Mouse (Mus musculus) myocyte (in vitro differentiated cells): ENCODE measurements around the gene Cdh15. TPM values are rescaled to one million over a fixed set of nuclear protein-coding genes. Genes with fewer than 3 reads are reported as not detected.

Experiments
- H3K27me3 ChIP-seq: one replicate; pipeline ENCODE4 v1.6.1; 2011; ENCODE audit not compliant: control insufficient read depth, insufficient read depth, insufficient read length
- H3K36me3 ChIP-seq: one replicate; pipeline ENCODE4 v1.6.1; 2011; ENCODE audit not compliant: control insufficient read depth, insufficient read depth
- H3K4me2 ChIP-seq: one replicate; pipeline ENCODE4 v1.6.1; 2011; ENCODE audit warnings: low read depth, control low read depth
- H3K4me3 ChIP-seq: one replicate; pipeline ENCODE4 v1.5.1; 2011; ENCODE audit warnings: mild to moderate bottlenecking, control low read depth, moderate library complexity
- H3K79me2 ChIP-seq: one replicate; pipeline ENCODE4 v1.6.1; 2011; ENCODE audit not compliant: control insufficient read depth, insufficient read depth
- H3ac ChIP-seq: one replicate; pipeline ENCODE4 v1.6.1; 2011; ENCODE audit not compliant: control insufficient read depth, insufficient read length
- CEBPB ChIP-seq: IDR thresholded peaks from 2 replicates; pipeline ENCODE4 v1.6.1; 2011; ENCODE audit warnings: mild to moderate bottlenecking, moderate library complexity; ENCODE audit not compliant: poor library complexity, insufficient read depth, severe bottlenecking
- E2F4 ChIP-seq: IDR thresholded peaks from one replicate; pipeline ENCODE4 v1.6.1; 2011; ENCODE audit warnings: mild to moderate bottlenecking, control low read depth, moderate library complexity; ENCODE audit not compliant: insufficient read depth
- MAX ChIP-seq: IDR thresholded peaks from one replicate; pipeline ENCODE4 v1.6.1; 2011; ENCODE audit warnings: low read depth, mild to moderate bottlenecking, control low read depth
- MYOD1 ChIP-seq, 3 experiments: IDR thresholded peaks; one replicate each; pipeline ENCODE4 v1.6.1; 2011; ENCODE audit warnings: control low read depth in 2 of 3, low read depth in 2 of 3, mild to moderate bottlenecking in 2 of 3, moderate library complexity in 1 of 3; ENCODE audit not compliant: insufficient read length in 2 of 3, control insufficient read depth in 1 of 3
- MYOG ChIP-seq, 3 experiments: IDR thresholded peaks; one replicate each; pipeline ENCODE4 v1.6.1; 2011; ENCODE audit warnings: control low read depth in 2 of 3, low read depth in 2 of 3, mild to moderate bottlenecking in 2 of 3; ENCODE audit not compliant: insufficient read length in 2 of 3, control insufficient read depth in 1 of 3, insufficient read depth in 1 of 3
- POLR2A ChIP-seq: IDR thresholded peaks from one replicate; pipeline ENCODE4 v1.6.1; 2011; ENCODE audit warnings: low read depth, mild to moderate bottlenecking, control low read depth, moderate library complexity; ENCODE audit not compliant: insufficient read length
- POLR2AphosphoS2 ChIP-seq: IDR thresholded peaks from one replicate; pipeline ENCODE4 v1.6.1; 2011; ENCODE audit warnings: low read depth, control low read depth; ENCODE audit not compliant: insufficient read length
- REST ChIP-seq: IDR thresholded peaks from one replicate; pipeline ENCODE4 v1.6.1; 2011; ENCODE audit warnings: mild to moderate bottlenecking, control low read depth, moderate library complexity; ENCODE audit not compliant: insufficient read depth, insufficient read length
- SRF ChIP-seq: IDR thresholded peaks from one replicate; pipeline ENCODE4 v1.6.1; 2011; ENCODE audit warnings: low read depth; ENCODE audit not compliant: control insufficient read depth, insufficient read length
- TCF12 ChIP-seq: IDR thresholded peaks from one replicate; pipeline ENCODE4 v1.6.1; 2011; ENCODE audit warnings: mild to moderate bottlenecking, control low read depth; ENCODE audit not compliant: poor library complexity, insufficient read depth, severe bottlenecking
- TCF3 ChIP-seq: IDR thresholded peaks from one replicate; pipeline ENCODE4 v1.6.1; 2011; ENCODE audit warnings: low read depth, control low read depth; ENCODE audit not compliant: insufficient read length
- USF1 ChIP-seq: IDR thresholded peaks from one replicate; pipeline ENCODE4 v1.6.1; 2011; ENCODE audit warnings: low read depth, mild to moderate bottlenecking, control low read depth, moderate library complexity
- polyA plus RNA-seq: library from polyadenylated mRNA; unstranded; fragments of >200 nt; fragmentation: generic; extraction: Trizol; gene quantifications from one replicate; pipeline ENCODE4 v1.2.1, GENCODE M21; 2012; ENCODE audit warnings: missing spikeins

The Cdh15 gene
- polyA plus RNA-seq, 1 experiment = 401 TPM

DNA sequence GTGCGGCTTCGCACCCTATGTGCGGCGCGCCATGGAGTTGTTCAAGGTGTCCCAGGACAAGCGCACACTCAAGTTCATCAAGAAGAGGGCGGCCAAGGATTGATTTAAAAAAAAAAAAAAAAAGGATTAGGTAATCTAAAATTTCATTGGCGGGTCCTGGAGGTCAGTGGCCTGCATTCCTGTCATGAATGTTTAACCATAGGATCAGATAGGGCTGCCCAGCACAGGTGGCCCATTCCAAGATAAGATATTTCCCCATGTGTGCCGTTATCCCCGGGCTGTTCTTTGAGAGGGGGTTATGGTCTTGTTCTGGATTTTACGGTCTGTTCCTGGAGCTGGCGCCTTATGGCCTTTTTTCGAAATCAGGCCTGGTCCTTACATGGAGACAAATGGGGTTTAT is 11.1 kb upstream of the Cdh15 start:
- Histone ChIP-seq H3K4me2 (no peak overlapping the region), H3K79me2 (no peaks in the 10 kb centered on the region), H3K4me3 (no peak overlapping the region), H3ac (no peak overlapping the region), H3K27me3 (peaks cover 7% of the 10 kb centered on the region), H3K36me3 (no peaks in the 10 kb centered on the region)
- TF ChIP-seq TCF12 (peak; percentile 13), MYOG (IDR thresholded peaks at IDR 0.05; ENCODE audit: control insufficient read depth in 1 of 3, insufficient read depth in 1 of 3, insufficient read length in 2 of 3, low read depth in 2 of 3) (peak in 1 of 3 experiments; percentile 29), SRF (no peak), TCF3 (no peak), MYOD1 (IDR thresholded peaks at IDR 0.05; ENCODE audit: control insufficient read depth in 1 of 3, insufficient read length in 2 of 3, low read depth in 2 of 3) (peak in 1 of 3 experiments; percentile 27), E2F4 (no peak), POLR2A (no peak), CEBPB (no peak)

DNA sequence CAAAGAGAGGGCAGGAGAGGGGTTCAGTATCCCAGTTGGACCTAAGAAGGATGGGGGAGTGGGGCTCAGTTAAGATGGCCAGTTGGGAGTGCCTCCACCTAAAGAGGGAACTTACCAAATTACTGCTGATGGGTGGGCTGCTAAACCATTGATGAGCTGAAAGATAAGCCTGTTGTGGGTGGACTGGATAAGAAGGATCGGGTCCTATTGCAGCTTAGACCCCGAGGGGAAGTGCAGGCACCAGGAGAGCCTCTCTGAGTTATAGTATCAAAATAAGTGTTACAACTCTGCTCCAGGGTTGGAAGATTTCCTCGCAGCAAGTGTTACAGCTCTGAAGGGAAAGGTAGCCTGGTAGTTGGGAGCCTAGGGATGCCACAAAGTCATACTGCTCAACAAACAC is 3.6 kb upstream of the Cdh15 start:
- Histone ChIP-seq H3K4me3 (no peak overlapping the region), H3K79me2 (peaks cover 8% of the 10 kb centered on the region), H3K36me3 (no peaks in the 10 kb centered on the region), H3ac (no peak overlapping the region), H3K27me3 (no peaks in the 10 kb centered on the region), H3K4me2 (no peak overlapping the region)
- no peak for TF ChIP-seq REST
- no peak for TF ChIP-seq MYOD1 (IDR thresholded peaks at IDR 0.05; ENCODE audit: control insufficient read depth in 1 of 3, insufficient read length in 2 of 3, low read depth in 2 of 3)
- TF ChIP-seq MAX = no peak
- no peak for TF ChIP-seq E2F4
- no peak for TF ChIP-seq POLR2A

DNA sequence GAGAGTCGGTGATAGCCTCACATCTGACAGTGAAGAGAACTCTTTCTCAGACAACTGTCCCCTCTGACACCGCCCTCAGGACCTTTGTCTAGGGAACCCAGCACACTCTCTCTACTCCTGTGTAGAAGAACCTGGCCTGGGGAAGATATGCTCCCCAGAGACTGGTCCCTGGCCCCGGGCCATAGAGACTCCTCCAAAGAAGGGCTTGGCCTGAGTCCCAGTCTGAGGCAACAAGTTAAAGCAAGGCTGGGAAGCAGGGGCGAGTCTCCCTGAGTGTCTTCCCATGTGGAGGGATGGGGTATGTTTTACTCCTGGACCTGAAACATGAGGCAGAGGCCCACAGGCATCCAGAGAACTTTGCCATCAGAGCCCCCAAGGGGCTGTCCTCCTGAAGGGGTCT is 2.1 kb upstream of the Cdh15 start:
- Histone ChIP-seq H3K36me3 (no peaks in the 10 kb centered on the region), H3ac (no peak overlapping the region), H3K27me3 (no peaks in the 10 kb centered on the region), H3K4me3 (no peak overlapping the region), H3K4me2 (peak overlapping the region; percentile 12), H3K79me2 (peaks cover 12% of the 10 kb centered on the region)
- TF ChIP-seq TCF12 = no peak
- no peak for TF ChIP-seq MAX
- no peak for TF ChIP-seq MYOD1 (IDR thresholded peaks at IDR 0.05; ENCODE audit: control insufficient read depth in 1 of 3, insufficient read length in 2 of 3, low read depth in 2 of 3)
- no peak for TF ChIP-seq USF1
- no peak for TF ChIP-seq MYOG (IDR thresholded peaks at IDR 0.05; ENCODE audit: control insufficient read depth in 1 of 3, insufficient read depth in 1 of 3, insufficient read length in 2 of 3, low read depth in 2 of 3)
- no peak for TF ChIP-seq E2F4
- TF ChIP-seq POLR2A = no peak
- TF ChIP-seq REST = no peak
- no peak for TF ChIP-seq POLR2AphosphoS2

DNA sequence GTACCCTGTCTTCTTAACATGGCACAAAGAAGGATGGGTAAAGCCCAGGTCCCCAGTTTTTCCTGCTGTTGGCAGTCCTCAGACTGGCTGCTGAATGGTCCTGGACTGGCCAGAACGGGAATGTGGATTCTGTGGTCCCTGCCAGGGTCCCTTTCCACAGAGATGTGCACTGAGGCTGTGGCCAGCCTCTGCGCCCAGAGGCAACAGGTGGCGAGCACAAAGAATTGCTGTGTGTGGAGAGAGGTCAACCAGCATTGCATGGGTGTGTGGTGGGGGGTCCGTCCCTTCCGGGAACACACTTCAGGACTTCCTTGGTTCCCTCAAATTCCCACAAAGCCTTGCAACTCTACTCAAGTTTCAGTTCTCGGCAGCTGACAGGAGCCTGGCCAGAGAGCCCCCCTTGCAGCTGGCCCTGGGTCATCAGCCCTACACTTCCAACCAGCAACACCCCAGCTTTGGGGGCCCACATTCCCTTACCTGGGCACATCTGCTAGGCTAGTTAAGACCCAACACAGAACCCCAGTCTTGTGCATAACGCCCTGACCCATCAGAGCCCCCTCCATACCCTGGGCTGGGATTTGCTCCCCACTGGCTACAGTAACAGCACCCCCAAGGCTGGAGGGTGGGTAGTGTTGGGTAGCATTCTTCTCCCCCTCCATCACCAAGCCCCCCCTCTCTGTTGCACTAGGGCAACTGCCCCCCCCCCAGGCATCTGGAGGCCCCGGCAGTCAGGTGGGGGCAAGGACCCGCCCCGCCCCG is 1.6 kb downstream of the Cdh15 start:
- Histone ChIP-seq H3K4me2 (peak overlapping the region; percentile 99), H3ac (peak overlapping the region; percentile 49), H3K36me3 (peaks cover 7% of the 10 kb centered on the region), H3K79me2 (peaks cover 36% of the 10 kb centered on the region), H3K27me3 (no peaks in the 10 kb centered on the region), H3K4me3 (peak overlapping the region; percentile 95)
- peak in 2 of 3 experiments; percentile 91 to 93 for TF ChIP-seq MYOD1 (IDR thresholded peaks at IDR 0.05; ENCODE audit: control insufficient read depth in 1 of 3, insufficient read length in 2 of 3, low read depth in 2 of 3)
- TF ChIP-seq TCF12 = peak; percentile 61
- no peak for TF ChIP-seq SRF
- TF ChIP-seq CEBPB = 0 out of 2 replicates have a peak, but pooled peaks have one; percentile 14
- peak; percentile 68 for TF ChIP-seq POLR2A
- TF ChIP-seq E2F4 = no peak
- no peak for TF ChIP-seq USF1
- peak; percentile 77 for TF ChIP-seq TCF3
- peak; percentile 94 for TF ChIP-seq POLR2AphosphoS2
- TF ChIP-seq MYOG (IDR thresholded peaks at IDR 0.05; ENCODE audit: control insufficient read depth in 1 of 3, insufficient read depth in 1 of 3, insufficient read length in 2 of 3, low read depth in 2 of 3) = peak; percentile 53 to 93 (median 90)
- TF ChIP-seq REST = peak; percentile 9
- TF ChIP-seq MAX = no peak

DNA sequence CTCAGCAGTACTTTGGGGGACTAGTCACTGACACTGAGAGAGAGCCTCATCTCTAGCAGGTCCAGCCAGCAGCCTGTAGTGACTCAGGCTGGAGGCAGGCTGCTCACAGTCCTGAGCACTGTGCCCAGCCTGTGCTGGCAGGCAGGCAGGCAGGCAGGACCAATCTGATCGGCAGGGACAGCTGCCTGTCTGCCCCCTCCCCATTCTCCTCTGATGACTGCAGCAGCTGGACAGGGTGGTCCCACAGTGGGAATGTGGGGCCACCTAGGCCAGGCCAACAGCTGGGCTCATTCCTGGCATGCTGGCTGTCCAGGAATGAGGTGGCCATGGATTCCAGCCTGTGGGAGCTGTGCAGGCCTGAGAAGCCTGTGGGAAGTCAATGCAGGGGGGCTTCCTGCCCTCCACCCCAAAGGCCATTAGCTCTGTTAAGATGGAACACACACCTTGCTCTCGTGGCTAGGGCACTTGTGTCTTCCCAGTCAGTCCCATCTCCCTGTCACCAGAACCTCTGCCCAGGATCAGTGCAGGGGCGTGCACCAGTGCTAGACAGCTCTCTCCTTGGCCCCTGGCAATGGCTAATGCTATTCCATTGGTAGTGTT is 3.0 kb downstream of the Cdh15 start:
- peak overlapping the region; percentile 95 for H3K4me3 ChIP-seq
- no peak overlapping the region for H3ac ChIP-seq
- no peaks in the 10 kb centered on the region for H3K27me3 ChIP-seq
- peaks cover 48% of the 10 kb centered on the region for H3K79me2 ChIP-seq
- TF ChIP-seq CEBPB (no peak), USF1 (no peak), TCF12 (peak; percentile 97), POLR2AphosphoS2 (peak; percentile 96), REST (no peak), TCF3 (peak; percentile 100), E2F4 (no peak), MAX (no peak), MYOG (IDR thresholded peaks at IDR 0.05; ENCODE audit: control insufficient read depth in 1 of 3, insufficient read depth in 1 of 3, insufficient read length in 2 of 3, low read depth in 2 of 3) (peak; percentile 99 to 100 (median 99)), POLR2A (peak; percentile 96), SRF (peak; percentile 73), MYOD1 (IDR thresholded peaks at IDR 0.05; ENCODE audit: control insufficient read depth in 1 of 3, insufficient read length in 2 of 3, low read depth in 2 of 3) (peak; percentile 99 to 100 (median 100))
- H3K36me3 ChIP-seq = peaks cover 20% of the 10 kb centered on the region
- H3K4me2 ChIP-seq = peak overlapping the region; percentile 99
